Mouse (Mus musculus) kidney, adult 2 months (tissue): ENCODE data around the gene Lrrc51. TPM values are rescaled to one million over a fixed set of nuclear protein-coding genes. Genes with fewer than 3 reads are reported as not detected.
A peak's percentile ranks its signal among the peaks of the same experiment; 100 is the strongest.

Experiments used
- DNase-seq: peaks from one replicate; pipeline ENCODE4 v3.0.0; 2021
- H3K27ac ChIP-seq: fragments of 200-500 bp; 2 replicates; pipeline ENCODE4 v1.5.1; 2012; ENCODE audit warnings: low read depth, low read length, control low read depth, inconsistent platforms; ENCODE audit not compliant: insufficient read depth
- H3K27me3 ChIP-seq: fragments of 200-500 bp; replicated peaks from 2 replicates; pipeline ENCODE4 v1.6.1; 2012; ENCODE audit warnings: mild to moderate bottlenecking, moderate library complexity, low read length, inconsistent platforms; ENCODE audit not compliant: control insufficient read depth, insufficient read depth
- H3K36me3 ChIP-seq: fragments of 200-500 bp; 2 replicates; pipeline ENCODE4 v1.6.1; 2012; ENCODE audit warnings: mild to moderate bottlenecking, moderate library complexity, low read length, inconsistent platforms; ENCODE audit not compliant: control insufficient read depth, insufficient read depth
- H3K4me1 ChIP-seq: fragments of 200-500 bp; 2 replicates; pipeline ENCODE4 v1.6.1; 2011; ENCODE audit warnings: low read length; ENCODE audit not compliant: control insufficient read depth, insufficient read depth
- H3K4me3 ChIP-seq: fragments of 200-500 bp; 2 replicates; pipeline ENCODE4 v1.5.1; 2011; ENCODE audit warnings: mild to moderate bottlenecking, low read depth, low read length, control low read depth; ENCODE audit not compliant: insufficient read depth
- CTCF ChIP-seq: fragments of 200-500 bp; conservative IDR thresholded peaks from 2 replicates; pipeline ENCODE4 v1.5.1; 2011; ENCODE audit warnings: low read depth, mild to moderate bottlenecking, control low read depth, low read length, moderate library complexity, mixed read lengths; ENCODE audit not compliant: insufficient read depth, insufficient read length
- POLR2A ChIP-seq: fragments of 200-500 bp; IDR thresholded peaks from one replicate; pipeline ENCODE4 v1.6.1; 2011; ENCODE audit warnings: low read depth, low read length, control low read depth
- WGBS: fragments of 180-500 bp; shearing (Covaris S2); methylation state at CpG from one replicate; pipeline ENCODE4 v1.1.7; 2018; 5-methylcytosine and 5-hydroxymethylcytosine counted together
- polyA plus RNA-seq: library from polyadenylated mRNA; depleted of rRNA; stranded (reverse); fragments of >200 nt; gene quantifications from 2 replicates; pipeline ENCODE4 v1.2.3, GENCODE M21; 2012

Gene Lrrc51
- polyA plus RNA-seq, 1 experiment: 19.6 TPM

DNA sequence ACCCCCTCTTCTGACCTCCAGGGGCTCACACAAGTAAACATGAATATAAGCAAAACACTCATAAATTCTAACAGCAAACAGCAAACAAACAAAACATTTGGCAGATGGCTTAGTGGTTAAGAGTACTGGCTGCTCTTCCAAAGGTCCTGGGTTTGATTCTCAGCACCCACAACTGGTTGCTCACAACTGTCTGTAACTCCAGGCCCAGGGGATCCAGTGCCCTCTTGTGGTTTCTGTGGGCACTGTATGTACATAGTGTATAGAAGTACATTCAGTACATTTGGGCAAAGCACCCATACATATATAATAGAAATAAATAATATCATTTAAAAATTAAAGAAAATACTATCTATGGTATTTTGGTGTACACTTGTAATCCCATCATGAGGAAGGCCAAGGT lies 30.8 kb downstream of the Lrrc51 start:
- no peak for DNase-seq

DNA sequence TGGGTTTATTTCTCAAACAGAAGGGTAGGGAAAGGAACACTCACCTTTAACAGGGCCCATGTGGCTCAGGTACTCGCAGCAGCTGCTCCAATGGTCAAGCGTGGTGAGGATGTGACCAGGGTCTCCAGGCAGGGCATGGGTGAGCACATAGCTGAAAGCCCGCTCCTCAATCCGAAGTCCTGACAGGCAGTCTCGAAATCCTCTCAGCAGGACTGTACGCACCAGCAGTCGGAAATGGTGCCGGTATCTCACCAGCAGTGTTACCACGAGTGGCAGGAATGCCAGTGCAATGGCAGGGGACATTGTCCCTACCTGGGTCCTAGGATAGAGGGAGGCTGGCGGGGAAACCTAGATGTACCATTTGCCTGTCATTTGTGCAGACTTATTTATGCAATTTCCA lies 31.7 kb downstream of the Lrrc51 start:
- WGBS: 95% methylated on average over 10 of the region's 10 CpGs

More for the DNA sequence above, 30.8 kb downstream of the Lrrc51 start:
- peaks cover 10% of the 10 kb centered on the region for H3K4me1 ChIP-seq
- TF ChIP-seq CTCF: no peak
- TF ChIP-seq POLR2A: no peak
- H3K27ac ChIP-seq: no peak overlapping the region
- no peaks in the 10 kb centered on the region for H3K27me3 ChIP-seq
- no peaks in the 10 kb centered on the region for H3K36me3 ChIP-seq
- H3K4me3 ChIP-seq: no peak overlapping the region

GRCm38 (mm10) chr7:101900331-101901097 lies 33.2 kb downstream of the Lrrc51 start:
- Histone ChIP-seq H3K36me3 (no peaks in the 10 kb centered on the region), H3K4me3 (no peak overlapping the region), H3K27me3 (no peaks in the 10 kb centered on the region), H3K27ac (no peak overlapping the region), H3K4me1 (peaks cover 5% of the 10 kb centered on the region; the same call in 1 of the 2 replicates)
- TF ChIP-seq POLR2A (no peak), CTCF (no peak)
- WGBS: 85% methylated on average over 16 of the region's 16 CpGs
- DNase-seq: no peak

More for the DNA sequence above, 31.7 kb downstream of the Lrrc51 start:
- no peak overlapping the region for H3K4me3 ChIP-seq
- H3K36me3 ChIP-seq: no peaks in the 10 kb centered on the region
- no peaks in the 10 kb centered on the region for H3K27me3 ChIP-seq
- no peak for DNase-seq
- no peak overlapping the region for H3K27ac ChIP-seq
- no peak for TF ChIP-seq POLR2A
- TF ChIP-seq CTCF: no peak
- peaks cover 10% of the 10 kb centered on the region for H3K4me1 ChIP-seq

- Histone ChIP-seq H3K36me3 (no peaks in the 10 kb centered on the region), H3K4me3 (peak overlapping the region; percentile 74), H3K4me1 (peaks cover 5% of the 10 kb centered on the region; the same call in 1 of the 2 replicates), H3K27ac (peak overlapping the region; percentile 80), H3K27me3 (no peaks in the 10 kb centered on the region)
- under 1% methylated on average over 57 of the region's 57 CpGs for WGBS
- peak; percentile 99 for DNase-seq
- TF ChIP-seq CTCF: no peak
- TF ChIP-seq POLR2A: peak; percentile 62
These were observed 37.3 kb downstream of the Lrrc51 start for GRCm38 (mm10) chr7:101896104-101897066.

DNA sequence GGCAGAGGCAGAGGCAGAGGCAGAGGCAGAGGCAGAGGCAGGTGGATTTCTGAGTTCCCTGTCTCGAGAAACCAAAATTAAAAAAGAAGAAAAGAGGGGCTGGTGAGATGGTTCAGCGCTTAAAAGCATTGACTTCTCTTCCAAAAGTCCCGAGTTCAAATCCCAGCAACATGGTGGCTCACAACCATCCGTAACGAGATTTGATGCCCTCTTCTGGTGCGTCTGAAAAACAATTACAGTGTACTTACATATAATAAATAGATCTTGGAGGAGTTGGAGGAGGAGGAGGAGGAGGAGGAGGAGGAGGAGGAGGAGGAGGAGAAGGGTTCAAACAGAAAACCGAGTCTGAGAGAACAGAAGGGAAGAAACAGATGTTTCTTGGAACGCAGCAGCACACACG lies 38.0 kb downstream of the Lrrc51 start:
- Histone ChIP-seq H3K4me1 (peaks cover 5% of the 10 kb centered on the region; the same call in 1 of the 2 replicates), H3K27me3 (no peaks in the 10 kb centered on the region), H3K27ac (peak overlapping the region; percentile 66; the same call in 1 of the 2 replicates), H3K4me3 (peak overlapping the region; percentile 74), H3K36me3 (no peaks in the 10 kb centered on the region)
- TF ChIP-seq CTCF (no peak), POLR2A (no peak)
- WGBS: 30% methylated on average over 9 of the region's 9 CpGs
- no peak for DNase-seq

GRCm38 (mm10) chr7:101888460-101888859 lies 45.2 kb downstream of the Lrrc51 start:
- no peak overlapping the region for H3K27ac ChIP-seq
- H3K4me1 ChIP-seq: no peaks in the 10 kb centered on the region
- DNase-seq: no peak
- no peak overlapping the region for H3K4me3 ChIP-seq
- no peaks in the 10 kb centered on the region for H3K36me3 ChIP-seq
- 89% methylated on average over 4 of the region's 4 CpGs for WGBS
- no peaks in the 10 kb centered on the region for H3K27me3 ChIP-seq
- TF ChIP-seq CTCF (no peak), POLR2A (no peak)
